Mouse (Mus musculus): ENCODE data around the gene F12. TPM values are rescaled to one million over a fixed set of nuclear protein-coding genes. Genes with fewer than 3 reads are reported as not detected.

The F12 gene
- total and polyA plus RNA-seq, 3 experiments, result not detected

GRCm38 (mm10) chr13:55447543-55447943 is 20.9 kb upstream of the F12 start:
- H3K4me1 ChIP-seq (ENCODE audit: control insufficient read depth in 1 of 2, insufficient read depth in 2 of 2), result peaks cover 30 to 55% of the 10 kb centered on the region in 2 experiments
- peaks cover 34% of the 10 kb centered on the region for H3K79me2 ChIP-seq (replicated peaks; ENCODE audit: control insufficient read depth, extremely low read depth, insufficient read depth, poor library complexity, severe bottlenecking)
- H3K9ac ChIP-seq (ENCODE audit: insufficient read depth, low read depth), result peak overlapping the region; percentile 98
- peak; percentile 62 for TF ChIP-seq POLR2A (IDR thresholded peaks at IDR 0.05; ENCODE audit: low read depth, low read length)
- TF ChIP-seq ZKSCAN1 (IDR thresholded peaks at IDR 0.05; ENCODE audit: borderline replicate concordance, low read depth, low read length), result no peak
- TF ChIP-seq UBTF (IDR thresholded peaks at IDR 0.05; ENCODE audit: low read depth, low read length), result no peak
- peak; percentile 37; the same call in 1 of the 2 replicates for TF ChIP-seq BHLHE40 (IDR thresholded peaks at IDR 0.05; ENCODE audit: low read depth, low read length)
- no peak for TF ChIP-seq USF1 (IDR thresholded peaks at IDR 0.05; ENCODE audit: low read depth, low read length)
- TF ChIP-seq SIN3A (IDR thresholded peaks at IDR 0.05; ENCODE audit: low read length), result no peak
- TF ChIP-seq TBP (conservative IDR thresholded peaks at IDR 0.05; ENCODE audit: low read depth, low read length), result 0 out of 2 replicates have a peak, but pooled peaks have one; percentile 20
- peak; percentile 57; the same call in 1 of the 2 replicates for TF ChIP-seq ETS1 (conservative IDR thresholded peaks at IDR 0.05; ENCODE audit: low read depth, low read length)
- no peak for TF ChIP-seq HCFC1 (IDR thresholded peaks at IDR 0.05; ENCODE audit: low read depth, low read length)
- no peak for TF ChIP-seq E2F4 (IDR thresholded peaks at IDR 0.05; ENCODE audit: insufficient replicate concordance, low read depth, low read length)
- TF ChIP-seq MEF2A (IDR thresholded peaks at IDR 0.05; ENCODE audit: borderline replicate concordance, low read depth, low read length), result no peak
- 0 out of 2 replicates have a peak, but pooled peaks have one; percentile 58 for TF ChIP-seq MAX (IDR thresholded peaks at IDR 0.05; ENCODE audit: low read length)
- 0 out of 2 replicates have a peak, but pooled peaks have one; percentile 24 for TF ChIP-seq IRF4 (IDR thresholded peaks at IDR 0.05; ENCODE audit: low read depth, low read length)
- TF ChIP-seq MYC (IDR thresholded peaks at IDR 0.05; ENCODE audit: low read depth, low read length), result 0 out of 2 replicates have a peak, but pooled peaks have one; percentile 9
- no peak for TF ChIP-seq USF2 (conservative IDR thresholded peaks at IDR 0.05; ENCODE audit: low read depth, low read length)
- TF ChIP-seq TCF12 (IDR thresholded peaks at IDR 0.05; ENCODE audit: low read depth, low read length), result peak; percentile 60; the same call in 1 of the 2 replicates
- TF ChIP-seq ZNF384 (IDR thresholded peaks at IDR 0.05; ENCODE audit: low read depth, low read length), result no peak
- no peak for TF ChIP-seq JUN (IDR thresholded peaks at IDR 0.05; ENCODE audit: insufficient read depth, low read depth, low read length)
- TF ChIP-seq JUND (conservative IDR thresholded peaks at IDR 0.05; ENCODE audit: low read depth, low read length), result no peak
- no peak for TF ChIP-seq RAD21 (IDR thresholded peaks at IDR 0.05; ENCODE audit: low read depth, low read length)
- TF ChIP-seq MXI1 (IDR thresholded peaks at IDR 0.05; ENCODE audit: low read depth, low read length), result peak; percentile 51; the same call in 1 of the 2 replicates
- peak; percentile 74 for DNase-seq (ENCODE audit: extremely low read depth)
- H3K27me3 ChIP-seq (replicated peaks), result no peaks in the 10 kb centered on the region
- H3K27ac ChIP-seq (ENCODE audit: insufficient read depth, low read depth), result peak overlapping the region; percentile 80
- H3K9me3 ChIP-seq (replicated peaks; ENCODE audit: low read length), result no peaks in the 10 kb centered on the region
- peak overlapping the region; percentile 34 to 80 (median 61) for H3K4me3 ChIP-seq (replicated peaks in 1 of 3; ENCODE audit: low read depth in 2 of 3, low read length in 2 of 3, poor library complexity in 1 of 3)
- dilution Hi-C loops (cut with MboI; ENCODE audit: extremely low pct_ligation_motif_present, extremely low pct_unique_long_range_greater_than_20kb, low sequenced_read_pairs), result no loop called here
- in situ Hi-C loops (cut with MboI; ENCODE audit: low pct_ligation_motif_present, low pct_unique_long_range_greater_than_20kb, low sequenced_read_pairs), result no loop called here
- H3K4me2 ChIP-seq (ENCODE audit: insufficient read depth, low read depth, poor library complexity, severe bottlenecking), result peak overlapping the region; percentile 83
- peaks cover 23 to 32% of the 10 kb centered on the region in 2 experiments for H3K36me3 ChIP-seq (replicated peaks in 1 of 2; ENCODE audit: control insufficient read depth in 1 of 2, insufficient read depth in 1 of 2, low read length in 1 of 2)

Data from CH12.LX (cell line).